Mouse (Mus musculus) adrenal gland, adult 8-10 months (tissue): Measurements from ENCODE around the gene Tnf. TPM values are rescaled to one million over a fixed set of nuclear protein-coding genes. Genes with fewer than 3 reads are reported as not detected.

Experiments used
- DNase-seq: peaks from one replicate; pipeline ENCODE4 v3.0.0; 2022
- total RNA-seq, 4 experiments: library from RNA; stranded (reverse); gene quantifications; 2 replicates each; pipeline ENCODE4 v1.2.4; 2022

Gene Tnf
- total RNA-seq, 4 experiments from 2014 or later: 0.56 to 2.2 (median 0.89) TPM

GRCm38 (mm10) chr17:35197126-35197525 lies 4.7 kb downstream of the Tnf start:
- DNase-seq: no peak

GRCm38 (mm10) chr17:35196321-35196641 lies 5.5 kb downstream of the Tnf start:
- DNase-seq: no peak

- DNase-seq: peak; percentile 64
Observed at GRCm38 (mm10) chr17:35195631-35196320, 6.0 kb downstream of the Tnf start.

DNA sequence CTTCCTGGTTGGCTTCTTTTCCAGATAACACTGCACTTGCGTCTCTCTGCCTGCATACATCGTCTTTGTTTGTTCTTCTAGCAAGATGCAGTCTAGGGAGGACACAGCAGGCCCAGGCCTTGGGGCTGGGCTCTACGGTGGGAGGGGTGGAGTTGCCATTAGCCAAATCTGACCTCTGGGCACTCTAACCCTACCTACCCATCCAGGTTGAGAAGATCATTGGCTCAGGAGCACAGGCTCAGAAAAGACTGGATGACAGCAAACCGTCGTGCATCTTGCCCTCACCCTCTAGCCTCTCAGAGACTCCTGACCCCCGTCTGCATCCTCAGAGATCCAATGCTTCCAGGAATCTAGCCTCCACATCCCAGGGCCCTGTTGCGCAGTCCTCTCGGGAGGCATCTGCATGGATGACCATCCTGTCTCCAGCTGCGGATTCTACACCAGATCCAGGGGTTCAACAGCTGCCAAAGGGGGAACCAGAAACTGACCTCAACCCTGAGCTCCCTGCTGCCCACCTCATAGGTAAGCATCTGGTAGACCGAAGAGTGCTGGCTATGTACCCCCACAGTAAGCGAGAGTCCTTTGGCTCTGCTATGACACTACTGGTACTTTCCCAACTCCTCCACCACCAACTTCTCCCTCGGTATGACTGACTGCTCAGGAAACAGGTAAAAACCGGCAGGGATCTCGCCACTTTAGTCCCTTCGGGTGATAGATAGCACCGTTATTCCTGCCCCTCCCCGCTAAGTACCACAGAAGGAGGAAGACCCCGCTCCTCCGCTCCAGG lies 6.8 kb downstream of the Tnf start:
- DNase-seq: no peak

DNA sequence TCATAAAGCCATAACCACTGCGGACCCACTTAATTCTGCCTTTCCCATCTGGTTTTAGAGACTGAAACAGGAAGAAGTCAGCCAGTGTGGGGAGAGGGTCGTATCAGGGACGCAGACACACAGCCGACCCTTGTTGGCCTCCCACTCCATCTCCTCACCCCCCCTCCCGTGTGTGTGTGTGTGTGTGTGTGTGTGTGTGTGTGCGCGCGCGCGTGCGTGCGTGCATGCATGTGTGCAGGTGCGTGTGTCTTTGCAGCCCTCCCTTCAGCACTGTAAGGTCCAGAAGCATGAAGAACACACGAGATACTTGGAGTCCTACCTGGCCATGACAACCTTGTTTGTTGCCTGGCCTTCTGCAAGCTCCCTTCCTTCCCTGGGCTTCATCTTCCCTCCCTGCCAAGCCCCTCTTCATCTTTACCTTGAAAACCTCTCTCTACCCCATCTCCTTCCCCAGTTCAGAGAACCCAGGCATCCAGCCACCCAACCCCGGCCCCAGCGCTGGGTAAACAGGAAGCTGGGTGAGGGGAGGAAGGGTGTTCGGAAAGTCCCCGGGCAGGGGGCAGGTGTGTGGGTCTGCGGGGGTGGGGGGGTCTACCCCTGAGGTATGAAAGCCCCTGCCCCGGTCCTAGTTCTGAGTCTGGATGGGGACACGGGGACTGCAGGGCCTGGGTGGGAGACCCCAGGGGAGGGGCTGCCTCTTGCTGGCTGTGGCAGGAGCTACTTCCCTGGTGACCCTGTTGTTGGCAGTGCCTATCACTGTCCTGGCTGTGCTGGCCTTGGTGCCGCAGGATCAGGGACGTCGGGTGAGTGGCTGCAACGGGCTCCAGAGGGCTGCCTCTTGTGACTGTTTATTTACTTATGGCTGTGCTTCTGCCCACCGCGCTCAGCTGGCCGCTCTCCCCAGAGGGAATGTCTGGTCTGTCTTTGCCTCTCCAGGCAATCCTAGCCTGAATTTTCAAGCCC lies 7.6 kb downstream of the Tnf start, which contains the start of gene Ltb:
Gene Ltb (plus strand): TSS at position 559 of the 963 bp plus-strand sequence.
- peak; percentile 65 for DNase-seq

DNA sequence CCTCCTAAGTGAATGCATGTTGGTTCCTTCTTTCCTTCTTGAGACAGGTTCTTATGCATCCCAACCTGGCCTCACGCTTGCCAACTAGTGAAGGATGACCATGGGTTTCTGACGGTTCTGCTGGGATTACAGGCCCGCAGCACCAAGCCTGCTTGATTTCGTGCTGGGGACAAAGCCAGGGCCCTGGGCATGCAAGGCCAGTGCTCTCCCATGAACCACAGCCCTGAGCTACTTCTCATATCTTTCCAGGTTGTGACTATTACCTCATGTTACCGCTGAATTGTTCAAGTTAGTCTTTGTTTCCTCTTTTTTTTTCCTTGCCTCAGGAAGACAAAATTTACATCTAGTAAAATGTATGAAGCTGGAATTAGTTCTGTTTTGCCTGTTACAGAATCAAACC lies 8.9 kb downstream of the Tnf start:
- peak; percentile 48 for DNase-seq

DNA sequence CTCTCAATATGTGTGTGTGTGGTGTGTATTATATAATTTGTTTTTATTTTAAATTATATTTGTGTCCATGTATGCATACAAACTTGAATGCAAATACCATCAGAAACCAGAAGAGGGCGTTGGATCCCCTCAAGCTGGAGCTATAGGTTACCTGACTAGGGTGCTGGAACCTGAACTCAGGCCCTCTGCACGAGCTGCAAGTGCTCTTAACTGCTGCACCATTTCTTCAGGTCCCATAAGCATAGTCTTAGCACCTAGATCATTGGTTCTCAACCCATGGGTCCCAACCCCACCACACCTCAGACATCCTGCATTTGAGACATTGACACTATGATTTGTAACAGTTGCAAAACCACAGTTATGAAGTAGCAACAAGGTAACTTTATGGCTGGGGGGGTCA lies 10.1 kb downstream of the Tnf start:
- no peak for DNase-seq

GRCm38 (mm10) chr17:35190096-35190495 lies 11.7 kb downstream of the Tnf start:
- DNase-seq: no peak

DNA sequence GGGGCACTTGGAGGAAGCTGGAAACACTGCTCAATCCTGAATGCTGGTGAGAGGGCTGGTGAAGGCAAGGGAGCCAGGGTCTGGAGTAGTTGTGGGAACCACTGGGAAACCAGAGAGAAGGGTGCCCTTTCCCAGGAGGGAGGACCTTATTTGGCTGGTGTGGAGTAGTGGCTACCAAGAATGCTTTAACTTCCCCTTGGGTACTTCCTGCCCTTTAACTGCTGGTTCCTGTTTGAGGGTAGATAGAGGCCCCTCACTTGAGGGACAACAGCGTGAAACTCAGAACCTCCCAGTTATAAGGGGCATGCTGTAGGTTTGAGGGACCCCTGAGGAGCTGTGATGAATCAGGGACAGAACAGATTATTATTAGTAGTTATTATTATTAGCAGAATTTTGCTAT lies 12.6 kb downstream of the Tnf start:
- no peak for DNase-seq

DNA sequence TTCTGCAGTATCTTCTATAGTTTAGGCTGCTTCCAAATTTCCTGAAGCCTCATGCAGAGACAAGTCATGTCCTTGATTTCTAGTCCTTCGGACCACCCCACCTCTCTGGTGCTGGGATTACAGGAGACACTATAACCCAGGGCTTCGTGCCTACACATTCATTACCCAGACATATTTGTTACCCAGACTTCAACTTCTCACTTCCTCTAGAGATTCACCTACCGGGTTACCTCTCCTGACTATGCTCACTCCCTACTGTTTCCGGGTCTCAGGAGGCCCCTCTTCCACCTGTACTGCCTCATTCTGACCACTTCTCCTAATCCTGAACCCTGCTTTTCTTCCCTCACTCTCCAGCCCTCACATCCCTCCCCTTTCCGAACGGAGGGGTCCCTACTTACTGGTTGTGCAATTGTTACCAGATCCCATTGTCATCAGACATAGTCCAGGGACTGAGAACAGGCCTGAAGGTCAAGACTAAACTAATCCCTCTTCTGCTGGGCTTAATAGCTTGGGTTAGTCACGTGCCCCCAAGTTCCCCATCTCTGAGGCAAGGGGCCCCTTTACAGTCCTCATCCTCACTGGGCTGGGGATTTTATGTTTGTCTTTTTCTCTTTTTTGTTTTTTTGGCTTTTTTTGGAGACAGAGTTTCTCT lies 13.7 kb downstream of the Tnf start, which contains the start of gene Lst1:
Gene Lst1 (minus strand): TSS at position 481 of the 652 bp plus-strand sequence.
- DNase-seq: no peak

DNA sequence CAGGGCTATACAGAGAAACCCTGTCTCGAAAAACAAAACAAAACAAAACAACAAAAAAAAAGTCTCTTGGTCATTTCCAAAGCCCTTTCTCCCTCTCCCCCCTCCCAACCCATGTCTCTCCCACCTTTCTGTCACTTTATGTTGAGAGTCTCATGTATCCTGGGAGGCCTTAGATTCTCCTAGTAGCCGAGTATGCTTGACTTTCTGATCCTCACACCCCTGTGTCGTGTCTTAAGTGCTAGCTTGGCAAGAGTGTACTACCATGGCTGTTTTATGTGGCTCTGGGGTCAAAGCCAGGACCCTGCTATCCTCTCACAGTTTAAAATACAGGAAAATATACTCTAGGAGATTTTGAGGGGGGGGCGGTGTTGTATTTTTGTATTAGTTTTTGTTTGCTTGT lies 14.5 kb downstream of the Tnf start:
- no peak for DNase-seq

GRCm38 (mm10) chr17:35186681-35187080 lies 15.1 kb downstream of the Tnf start:
- DNase-seq: no peak

DNA sequence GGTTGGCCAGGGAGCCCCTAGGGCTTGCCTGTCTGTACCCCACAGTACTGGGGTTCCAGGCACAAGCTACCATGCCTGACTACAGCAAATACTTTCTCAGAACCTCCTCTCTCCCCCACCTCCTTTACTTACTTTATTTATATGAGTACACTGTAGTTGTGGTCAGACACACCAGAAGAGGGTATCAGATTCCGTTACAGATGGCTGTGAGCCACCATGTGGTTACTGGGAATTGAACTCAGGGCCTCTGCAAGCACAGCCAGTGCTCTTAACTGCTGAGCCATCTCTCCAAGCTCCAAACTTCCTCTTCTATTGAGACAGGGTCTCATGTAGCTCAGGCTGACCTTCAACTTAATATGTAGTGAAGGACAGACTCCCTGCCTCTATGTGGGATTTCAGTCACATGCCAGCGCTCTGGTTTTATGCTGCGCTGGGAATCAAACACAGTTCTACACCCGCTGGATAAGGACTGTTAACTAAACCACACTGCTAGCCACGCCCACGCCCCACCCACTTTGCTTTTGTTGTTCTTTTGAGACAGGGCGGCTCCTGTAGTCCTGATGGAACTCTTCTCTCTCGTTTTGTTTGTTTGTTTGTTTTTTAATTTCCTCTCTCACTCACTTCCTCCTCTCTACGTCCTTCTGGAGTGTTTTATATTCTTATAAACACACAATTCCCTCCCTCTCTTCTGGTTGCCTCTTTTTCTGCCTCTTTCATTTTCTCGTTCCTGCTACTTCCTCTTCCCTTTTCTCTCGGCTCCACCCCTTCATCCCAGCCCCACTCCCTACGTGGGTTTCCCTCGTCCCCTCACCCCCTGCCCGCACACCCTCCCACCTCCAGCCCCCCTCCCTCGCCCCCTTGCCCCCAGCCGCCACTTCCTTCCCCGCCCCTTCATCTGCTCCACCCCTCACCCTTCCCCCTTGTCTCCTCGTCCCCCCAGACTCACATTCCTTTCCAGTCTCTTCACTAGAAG lies 15.9 kb downstream of the Tnf start:
- no peak for DNase-seq

- no peak for DNase-seq
Observed at GRCm38 (mm10) chr17:35180093-35180492, 21.7 kb downstream of the Tnf start.

- peak; percentile 61 for DNase-seq
Observed at GRCm38 (mm10) chr17:35178528-35178927, 23.3 kb downstream of the Tnf start.

DNA sequence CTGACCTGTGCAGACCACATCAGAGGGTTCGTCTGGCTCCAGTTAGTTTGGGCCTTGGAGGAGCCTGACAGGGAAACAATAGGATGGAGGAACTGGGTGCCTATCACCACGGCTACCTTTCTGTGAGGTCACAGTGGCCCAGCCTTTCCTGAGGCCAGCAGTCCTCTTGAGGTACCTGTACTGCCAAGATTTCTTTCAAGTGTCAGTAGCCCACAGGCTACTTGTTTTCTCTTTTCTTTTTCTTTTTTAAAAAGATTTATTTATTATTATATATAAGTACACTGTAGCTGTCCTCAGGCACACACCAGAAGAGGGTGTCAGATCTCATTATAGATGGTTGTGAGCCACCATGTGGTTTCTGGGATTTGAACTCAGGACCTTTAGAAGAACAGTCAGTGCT lies 25.8 kb downstream of the Tnf start, which contains the start of gene Aif1:
Gene Aif1 (minus strand): TSS at position 101 of the 400 bp plus-strand sequence.
- no peak for DNase-seq

DNA sequence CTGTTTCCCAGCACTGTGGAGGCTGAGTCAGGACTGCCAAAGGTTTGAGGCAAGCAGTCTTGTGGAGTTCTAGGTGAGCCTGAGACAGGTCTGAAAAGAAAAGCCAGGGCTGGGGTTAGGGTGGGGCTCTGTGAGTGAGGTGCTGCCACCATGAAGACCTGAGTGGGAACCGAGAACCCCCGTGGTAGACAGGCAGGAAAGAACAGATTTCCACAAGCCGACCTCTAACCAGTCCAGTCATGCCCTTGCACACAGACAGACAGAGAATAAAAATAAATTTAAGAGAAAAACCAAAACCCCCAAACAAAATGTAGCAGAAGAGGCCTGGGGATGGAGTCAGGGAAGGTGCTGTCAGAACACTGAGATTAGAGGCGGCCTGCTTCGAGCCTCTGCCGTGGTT lies 26.4 kb downstream of the Tnf start:
- no peak for DNase-seq

DNA sequence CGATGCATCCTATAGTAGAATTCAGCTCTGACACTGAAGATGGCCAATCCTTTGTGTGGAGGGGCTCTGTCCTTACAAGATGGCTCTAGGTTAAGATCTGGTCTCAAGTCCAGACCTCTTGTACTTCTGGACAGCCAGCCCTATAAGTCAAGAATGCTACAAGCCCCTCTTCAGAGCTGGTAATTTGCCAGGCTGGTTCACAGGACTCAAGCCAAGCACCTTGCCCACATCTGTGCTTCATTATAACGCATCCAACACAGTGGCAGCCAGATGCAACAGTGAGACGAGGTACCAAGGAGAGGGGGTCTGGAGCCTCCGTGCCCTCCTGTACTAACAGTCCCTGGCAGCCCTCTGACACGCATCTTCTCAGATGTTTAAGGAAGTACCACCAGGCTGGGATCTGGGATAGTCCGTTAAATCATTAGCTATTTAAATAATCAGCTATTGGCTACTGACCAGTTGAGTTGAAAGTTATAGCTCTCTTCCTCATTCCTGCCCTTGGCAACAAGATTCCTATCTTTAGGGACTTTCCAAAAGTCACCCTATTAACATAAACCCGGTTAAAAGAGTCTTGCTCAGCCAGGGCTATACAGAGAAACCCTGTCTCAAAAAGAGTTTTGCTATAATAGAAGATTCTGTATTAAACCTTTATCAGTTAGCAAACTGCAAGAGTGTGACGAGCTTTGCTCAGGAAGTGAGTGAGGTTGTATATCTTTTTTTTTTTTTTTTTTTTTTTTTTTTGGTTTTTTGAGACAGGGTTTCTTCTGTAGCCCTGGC lies 27.4 kb downstream of the Tnf start:
- DNase-seq: no peak

DNA sequence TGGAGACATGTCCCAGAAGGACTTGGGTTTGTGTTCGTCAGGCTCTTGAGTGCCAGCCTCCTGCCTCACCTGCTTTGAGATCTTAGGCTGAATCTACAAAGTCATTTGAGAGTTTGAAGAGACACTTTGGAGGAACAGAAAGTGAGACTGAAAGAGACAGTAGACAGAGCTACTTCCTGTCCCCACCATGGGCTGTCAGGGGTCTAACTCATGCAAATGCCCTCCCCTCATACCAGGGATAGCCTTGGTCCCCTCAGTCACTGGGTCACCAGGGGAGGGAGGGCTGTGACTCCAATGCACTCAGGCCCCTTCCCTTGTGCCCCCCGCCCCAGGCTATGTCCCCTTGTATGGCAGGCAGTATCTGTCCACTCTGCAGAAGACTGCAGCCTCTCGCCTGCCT lies 28.5 kb downstream of the Tnf start:
- DNase-seq: no peak
